Mouse (Mus musculus): ENCODE data around the gene Arl4a. TPM values are rescaled to one million over a fixed set of nuclear protein-coding genes. Genes with fewer than 3 reads are reported as not detected.
A peak's percentile ranks its signal among the peaks of the same experiment; 100 is the strongest.

Gene Arl4a
- polyA plus RNA-seq (2015; fragmentation: Nextera tagmentation; extraction: Ambion mirVana) = 67.9 and 74.1 TPM in 2 replicates

DNA sequence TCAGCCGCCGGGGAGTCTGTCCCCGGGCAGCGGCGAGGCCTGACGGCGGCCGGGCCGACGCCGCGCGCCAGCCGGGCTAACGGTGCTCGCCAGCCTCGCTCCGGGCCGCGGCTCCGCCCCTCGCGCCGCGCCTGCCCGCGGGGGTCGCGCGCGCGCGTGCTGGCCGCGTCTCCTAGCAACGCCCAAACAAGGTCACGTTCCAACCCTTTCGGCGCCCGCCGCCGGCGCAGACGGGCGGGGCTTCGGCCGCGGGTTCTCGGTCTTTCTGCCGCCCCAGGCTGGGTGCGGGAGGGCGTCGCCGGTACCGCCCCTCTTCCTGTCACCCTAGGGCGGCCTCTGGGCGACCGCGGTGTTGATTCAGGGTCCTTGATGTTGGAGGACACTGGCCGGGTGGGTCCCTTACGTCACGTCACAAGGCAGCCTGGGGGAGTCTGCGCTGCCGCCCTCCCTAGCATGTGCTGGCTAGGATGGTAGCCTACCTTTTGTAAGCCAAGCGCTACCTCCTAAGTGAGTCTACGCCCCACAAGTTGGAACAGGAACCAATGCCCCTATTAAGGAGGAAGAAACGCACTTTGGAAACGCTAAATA lies at the start of gene Arl4a:
Arl4a (minus strand) TSS at position 150 of the 588 bp plus-strand sequence.
- peak within 1 kb of the TSS; percentile 79 for H3K4me2 ChIP-seq (replicated peaks)
- no peaks in the 10 kb centered on the region for H3K9me3 ChIP-seq
- no peaks in the 10 kb centered on the region for H3K27me3 ChIP-seq (replicated peaks)
- WGBS = under 1% methylated on average over 68 of the region's 68 CpGs
- H3K36me3 ChIP-seq = no peaks in the 10 kb centered on the region
- H3K27ac ChIP-seq = peak within 1 kb of the TSS; percentile 93
- peak; percentile 89 for ATAC-seq
- peak within 1 kb of the TSS; percentile 80 for H3K9ac ChIP-seq
- H3K4me1 ChIP-seq (replicated peaks) = no peaks in the 10 kb centered on the region
- H3K4me3 ChIP-seq (replicated peaks) = peak within 1 kb of the TSS; percentile 86

GRCm38 (mm10) chr12:40085731-40086322 lies 48.0 kb upstream of the Arl4a start:
- no peak for ATAC-seq
- no peaks in the 10 kb centered on the region for H3K36me3 ChIP-seq
- H3K4me3 ChIP-seq (replicated peaks) = no peak overlapping the region
- H3K27ac ChIP-seq = no peak overlapping the region
- no peaks in the 10 kb centered on the region for H3K27me3 ChIP-seq (replicated peaks)
- H3K9ac ChIP-seq = no peak overlapping the region
- WGBS = 83% methylated on average over 5 of the region's 5 CpGs
- no peaks in the 10 kb centered on the region for H3K4me1 ChIP-seq (replicated peaks)
- H3K4me2 ChIP-seq (replicated peaks) = no peak overlapping the region
- H3K9me3 ChIP-seq = no peaks in the 10 kb centered on the region

GRCm38 (mm10) chr12:40082453-40083238 lies 44.8 kb upstream of the Arl4a start:
- no peak overlapping the region for H3K9ac ChIP-seq
- no peaks in the 10 kb centered on the region for H3K36me3 ChIP-seq
- no peak overlapping the region for H3K4me3 ChIP-seq (replicated peaks)
- H3K27ac ChIP-seq = no peak overlapping the region
- no peaks in the 10 kb centered on the region for H3K4me1 ChIP-seq (replicated peaks)
- H3K9me3 ChIP-seq = no peaks in the 10 kb centered on the region
- 53% methylated on average over 5 of the region's 6 CpGs for whole genome bisulfite sequencing
- H3K27me3 ChIP-seq (replicated peaks) = no peaks in the 10 kb centered on the region
- ATAC-seq = peak; percentile 78
- H3K4me2 ChIP-seq (replicated peaks) = no peak overlapping the region

- Histone ChIP-seq H3K4me1 (replicated peaks) (no peaks in the 10 kb centered on the region), H3K4me2 (replicated peaks) (no peak overlapping the region), H3K27me3 (replicated peaks) (no peaks in the 10 kb centered on the region), H3K27ac (no peak overlapping the region), H3K9me3 (no peaks in the 10 kb centered on the region), H3K9ac (no peak overlapping the region), H3K36me3 (no peaks in the 10 kb centered on the region), H3K4me3 (replicated peaks) (no peak overlapping the region)
- no peak for ATAC-seq
- WGBS = 61% methylated on average over 5 of the region's 5 CpGs
Measured at GRCm38 (mm10) chr12:40082048-40082447, 44.2 kb upstream of the Arl4a start.

DNA sequence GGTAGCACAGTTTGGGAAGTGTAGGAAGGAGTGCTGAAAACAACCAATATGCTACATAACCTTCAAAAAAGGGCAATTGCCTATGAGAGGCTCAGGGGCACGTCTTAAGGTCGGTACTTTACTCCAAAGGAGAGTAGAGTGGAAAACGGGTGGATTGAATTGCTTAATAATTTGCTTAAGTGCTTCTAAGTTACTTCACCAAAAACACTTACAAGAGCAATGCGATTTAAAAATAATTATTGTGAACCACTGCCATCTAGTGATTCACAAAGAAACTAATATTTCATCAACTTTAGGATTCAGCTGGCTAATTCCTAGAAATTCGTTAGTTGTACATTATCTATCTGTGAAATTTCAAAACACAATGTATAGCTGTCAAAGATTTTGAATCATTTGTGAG lies 35.8 kb upstream of the Arl4a start:
- H3K4me3 ChIP-seq (replicated peaks) = no peak overlapping the region
- no peak overlapping the region for H3K4me2 ChIP-seq (replicated peaks)
- H3K9me3 ChIP-seq = no peaks in the 10 kb centered on the region
- WGBS = 63% methylated on average over 5 of the region's 5 CpGs
- H3K27me3 ChIP-seq (replicated peaks) = no peaks in the 10 kb centered on the region
- no peaks in the 10 kb centered on the region for H3K36me3 ChIP-seq
- no peak overlapping the region for H3K9ac ChIP-seq
- ATAC-seq = no peak
- H3K27ac ChIP-seq = no peak overlapping the region
- H3K4me1 ChIP-seq (replicated peaks) = no peaks in the 10 kb centered on the region

DNA sequence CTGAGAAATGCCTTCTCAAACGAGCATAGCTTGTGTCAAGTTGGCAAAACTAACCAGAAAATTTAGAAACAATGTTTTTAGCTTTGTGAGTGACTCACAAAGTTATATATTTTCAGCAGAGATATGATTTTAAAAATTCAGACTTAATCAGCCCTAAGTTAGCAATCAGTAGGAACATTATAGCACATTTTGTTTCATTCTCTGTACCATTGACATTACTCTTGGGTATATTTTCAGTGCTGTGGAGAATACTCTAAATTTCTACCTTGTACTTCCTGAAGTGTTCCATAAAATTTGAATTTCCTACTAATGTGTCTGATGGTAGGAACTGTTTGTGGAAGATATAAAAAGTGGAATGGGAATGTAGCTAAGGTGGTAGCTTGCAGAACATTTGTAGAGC lies 9.2 kb upstream of the Arl4a start:
- Histone ChIP-seq H3K27me3 (replicated peaks) (no peaks in the 10 kb centered on the region), H3K4me2 (replicated peaks) (no peak overlapping the region), H3K4me3 (replicated peaks) (no peak overlapping the region), H3K9me3 (no peaks in the 10 kb centered on the region), H3K27ac (no peak overlapping the region), H3K4me1 (replicated peaks) (no peaks in the 10 kb centered on the region), H3K9ac (no peak overlapping the region), H3K36me3 (no peaks in the 10 kb centered on the region)
- WGBS = 71% methylated on average over 1 of the region's 1 CpGs
- no peak for ATAC-seq

- no peak overlapping the region for H3K27ac ChIP-seq
- no peaks in the 10 kb centered on the region for H3K27me3 ChIP-seq (replicated peaks)
- H3K9ac ChIP-seq = no peak overlapping the region
- H3K4me3 ChIP-seq (replicated peaks) = no peak overlapping the region
- H3K36me3 ChIP-seq = no peaks in the 10 kb centered on the region
- no peak for ATAC-seq
- no peak overlapping the region for H3K4me2 ChIP-seq (replicated peaks)
- WGBS = 83% methylated on average over 8 of the region's 8 CpGs
- no peaks in the 10 kb centered on the region for H3K9me3 ChIP-seq
- no peaks in the 10 kb centered on the region for H3K4me1 ChIP-seq (replicated peaks)
Measured at GRCm38 (mm10) chr12:40043816-40044585, 6.2 kb upstream of the Arl4a start.

- Histone ChIP-seq H3K27ac (no peak overlapping the region), H3K36me3 (no peaks in the 10 kb centered on the region), H3K4me1 (replicated peaks) (no peaks in the 10 kb centered on the region), H3K9ac (no peak overlapping the region), H3K4me2 (replicated peaks) (no peak overlapping the region), H3K27me3 (replicated peaks) (no peaks in the 10 kb centered on the region), H3K4me3 (replicated peaks) (no peak overlapping the region), H3K9me3 (no peaks in the 10 kb centered on the region)
- no peak for ATAC-seq
Measured at GRCm38 (mm10) chr12:40040067-40040466, 2.2 kb upstream of the Arl4a start.

GRCm38 (mm10) chr12:40037226-40037813 lies 505 bp downstream of the Arl4a start:
- peak overlapping the region; percentile 93 for H3K27ac ChIP-seq
- peak; percentile 97 for ATAC-seq
- WGBS = under 1% methylated on average over 59 of the region's 60 CpGs

DNA sequence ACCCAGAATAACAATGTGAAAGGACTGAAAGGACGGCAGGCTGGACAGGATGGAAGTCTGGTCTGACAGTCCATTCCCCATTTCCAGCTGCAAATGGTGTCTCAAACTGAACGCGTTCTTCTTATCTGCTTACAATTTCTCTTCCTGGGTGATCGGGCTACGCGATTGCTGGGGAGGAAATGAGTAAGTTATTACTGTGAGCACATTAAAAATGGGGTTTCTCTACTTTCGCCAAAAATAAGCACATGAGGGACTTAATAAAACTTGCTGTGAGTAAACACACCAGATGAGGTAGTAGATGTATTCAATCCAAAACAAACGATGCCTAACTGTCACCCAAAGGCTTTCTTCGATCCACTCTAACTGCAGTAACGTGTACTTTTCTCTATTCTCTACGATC lies 1.2 kb downstream of the Arl4a start:
- Histone ChIP-seq H3K4me3 (replicated peaks) (peak overlapping the region; percentile 86), H3K4me2 (replicated peaks) (peak overlapping the region; percentile 79), H3K27ac (peak overlapping the region; percentile 88), H3K36me3 (no peaks in the 10 kb centered on the region), H3K27me3 (replicated peaks) (no peaks in the 10 kb centered on the region), H3K9me3 (no peaks in the 10 kb centered on the region), H3K9ac (peak overlapping the region; percentile 80), H3K4me1 (replicated peaks) (no peaks in the 10 kb centered on the region)
- under 1% methylated on average over 11 of the region's 11 CpGs for WGBS
- ATAC-seq = no peak

More at GRCm38 (mm10) chr12:40037226-40037813, 505 bp downstream of the Arl4a start:
- H3K4me2 ChIP-seq (replicated peaks) = peak overlapping the region; percentile 79
- H3K27me3 ChIP-seq (replicated peaks) = no peaks in the 10 kb centered on the region
- H3K4me3 ChIP-seq (replicated peaks) = peak overlapping the region; percentile 86
- no peaks in the 10 kb centered on the region for H3K36me3 ChIP-seq
- peak overlapping the region; percentile 80 for H3K9ac ChIP-seq
- H3K9me3 ChIP-seq = no peaks in the 10 kb centered on the region
- H3K4me1 ChIP-seq (replicated peaks) = no peaks in the 10 kb centered on the region

GRCm38 (mm10) chr12:40035506-40035905 lies 2.3 kb downstream of the Arl4a start:
- H3K9me3 ChIP-seq = no peaks in the 10 kb centered on the region
- no peaks in the 10 kb centered on the region for H3K4me1 ChIP-seq (replicated peaks)
- no peak overlapping the region for H3K27ac ChIP-seq
- peak overlapping the region; percentile 79 for H3K4me2 ChIP-seq (replicated peaks)
- no peak overlapping the region for H3K9ac ChIP-seq
- no peaks in the 10 kb centered on the region for H3K27me3 ChIP-seq (replicated peaks)
- no peak for ATAC-seq
- WGBS = 76% methylated on average over 4 of the region's 4 CpGs
- H3K4me3 ChIP-seq (replicated peaks) = peak overlapping the region; percentile 86
- H3K36me3 ChIP-seq = no peaks in the 10 kb centered on the region

- no peak overlapping the region for H3K27ac ChIP-seq
Measured at GRCm38 (mm10) chr12:40029201-40029600, 8.6 kb downstream of the Arl4a start.

More at GRCm38 (mm10) chr12:40029201-40029600, 8.6 kb downstream of the Arl4a start:
- no peak overlapping the region for H3K9ac ChIP-seq
- no peaks in the 10 kb centered on the region for H3K36me3 ChIP-seq
- no peak overlapping the region for H3K4me2 ChIP-seq (replicated peaks)
- H3K4me1 ChIP-seq (replicated peaks) = no peaks in the 10 kb centered on the region
- H3K27me3 ChIP-seq (replicated peaks) = no peaks in the 10 kb centered on the region
- no peak overlapping the region for H3K4me3 ChIP-seq (replicated peaks)
- no peak for ATAC-seq
- H3K9me3 ChIP-seq = no peaks in the 10 kb centered on the region
- 73% methylated on average over 4 of the region's 4 CpGs for WGBS

Data from intestine, embryonic 15.5 days (tissue).